Mouse (Mus musculus): ENCODE measurements around the gene Zswim3. TPM values are rescaled to one million over a fixed set of nuclear protein-coding genes. Genes with fewer than 3 reads are reported as not detected.
A peak's percentile ranks its signal among the peaks of the same experiment; 100 is the strongest.

Zswim3 gene
- polyA plus RNA-seq, 1 experiment from 2014 or later, result 5.3 TPM

DNA sequence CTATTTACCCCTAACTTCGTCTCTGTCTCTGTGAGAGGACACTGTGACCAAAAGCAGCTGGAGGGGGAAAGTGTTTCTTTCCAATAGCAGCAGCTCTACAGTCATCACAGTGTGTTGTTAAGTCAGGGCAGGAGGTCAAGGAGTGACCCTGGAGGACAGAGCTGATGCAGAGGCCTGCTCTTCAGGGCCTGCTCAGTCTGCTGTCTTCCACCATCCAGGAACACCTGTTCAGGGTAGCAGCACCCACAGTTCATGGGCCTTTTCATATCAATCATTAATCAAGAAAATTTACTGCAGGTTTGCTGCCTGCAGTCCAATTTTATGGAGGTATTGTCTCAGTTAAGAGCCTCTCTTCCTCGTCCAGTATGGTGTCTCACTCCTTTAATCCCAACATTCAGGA lies 8.7 kb downstream of the Zswim3 start:
- Histone ChIP-seq H3K9ac (replicated peaks; ENCODE audit: low read depth) (no peak overlapping the region), H3K27me3 (replicated peaks; ENCODE audit: insufficient read depth, low read length) (no peaks in the 10 kb centered on the region), H3K27ac (ENCODE audit: low read length) (no peak overlapping the region), H3K4me2 (replicated peaks; ENCODE audit: low read depth, low read length) (no peak overlapping the region), H3K9me3 (ENCODE audit: low read length) (no peaks in the 10 kb centered on the region), H3K4me3 (ENCODE audit: low read depth, low read length) (no peak overlapping the region), H3K4me1 (ENCODE audit: insufficient read depth, low read depth, low read length) (no peaks in the 10 kb centered on the region), H3K36me3 (ENCODE audit: insufficient read depth, low read length) (no peaks in the 10 kb centered on the region)
- DNase-seq (ENCODE audit: low spot score) (no peak), ATAC-seq (no peak)
- no peak for TF ChIP-seq CTCF (IDR thresholded peaks at IDR 0.05)
- TF ChIP-seq EP300 (IDR thresholded peaks at IDR 0.05), result no peak
- WGBS, result 48% methylated on average over 2 of the region's 2 CpGs

DNA sequence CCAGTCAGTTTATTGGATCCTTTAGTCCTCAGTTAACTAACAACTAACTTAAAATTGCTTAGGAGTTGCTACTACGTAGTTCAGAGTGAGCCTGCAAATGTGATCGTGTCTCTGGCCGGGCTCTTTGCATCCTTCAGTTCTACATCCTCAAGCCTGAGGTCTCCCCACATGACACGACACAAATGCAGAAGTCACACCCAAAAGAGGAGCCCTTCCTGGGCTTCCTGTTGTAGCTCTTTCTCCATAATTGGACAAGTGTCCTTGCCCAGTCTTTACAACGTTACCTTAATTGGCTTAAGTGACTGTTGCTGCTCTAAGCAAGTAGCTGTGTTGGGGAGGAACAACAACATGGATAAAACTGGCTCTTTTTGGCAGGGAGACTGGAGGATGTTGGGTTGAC lies 10.4 kb downstream of the Zswim3 start:
- H3K27me3 ChIP-seq (replicated peaks; ENCODE audit: insufficient read depth, low read length), result no peaks in the 10 kb centered on the region
- no peaks in the 10 kb centered on the region for H3K36me3 ChIP-seq (ENCODE audit: insufficient read depth, low read length)
- ATAC-seq (no peak), DNase-seq (ENCODE audit: low spot score) (no peak)
- TF ChIP-seq CTCF (IDR thresholded peaks at IDR 0.05) (no peak), EP300 (IDR thresholded peaks at IDR 0.05) (no peak)
- H3K9me3 ChIP-seq (ENCODE audit: low read length), result no peaks in the 10 kb centered on the region
- no peak overlapping the region for H3K4me3 ChIP-seq (ENCODE audit: low read depth, low read length)
- H3K27ac ChIP-seq (ENCODE audit: low read length), result no peak overlapping the region
- no peaks in the 10 kb centered on the region for H3K4me1 ChIP-seq (ENCODE audit: insufficient read depth, low read depth, low read length)
- H3K4me2 ChIP-seq (replicated peaks; ENCODE audit: low read depth, low read length), result no peak overlapping the region
- no peak overlapping the region for H3K9ac ChIP-seq (replicated peaks; ENCODE audit: low read depth)
- WGBS, result 83% methylated on average over 5 of the region's 5 CpGs

DNA sequence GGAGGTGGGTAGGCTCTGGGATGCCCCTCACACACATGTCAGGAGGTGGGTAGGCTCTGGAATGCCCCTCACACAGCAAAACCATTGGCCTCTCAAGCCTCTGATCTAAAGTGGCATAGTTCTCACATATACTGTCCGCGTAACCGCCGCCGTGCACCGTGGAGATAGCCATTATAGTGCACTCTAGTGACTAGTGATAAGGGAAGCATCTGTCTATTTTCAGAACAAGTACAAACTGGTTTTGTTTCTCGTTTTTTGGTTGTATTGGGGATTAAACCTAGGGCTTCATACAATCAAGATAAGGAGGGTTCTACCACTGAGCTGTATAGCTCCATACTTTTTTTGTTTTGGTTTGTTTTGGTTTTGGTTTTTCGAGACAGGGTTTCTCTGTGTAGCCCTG lies 10.9 kb downstream of the Zswim3 start:
- Histone ChIP-seq H3K9me3 (ENCODE audit: low read length) (no peaks in the 10 kb centered on the region), H3K4me2 (replicated peaks; ENCODE audit: low read depth, low read length) (no peak overlapping the region), H3K27ac (ENCODE audit: low read length) (no peak overlapping the region), H3K9ac (replicated peaks; ENCODE audit: low read depth) (no peak overlapping the region), H3K27me3 (replicated peaks; ENCODE audit: insufficient read depth, low read length) (no peaks in the 10 kb centered on the region), H3K4me1 (ENCODE audit: insufficient read depth, low read depth, low read length) (no peaks in the 10 kb centered on the region), H3K36me3 (ENCODE audit: insufficient read depth, low read length) (no peaks in the 10 kb centered on the region), H3K4me3 (ENCODE audit: low read depth, low read length) (no peak overlapping the region)
- TF ChIP-seq CTCF (IDR thresholded peaks at IDR 0.05) (no peak), EP300 (IDR thresholded peaks at IDR 0.05) (no peak)
- DNase-seq (ENCODE audit: low spot score), result no peak
- ATAC-seq, result no peak
- WGBS, result 90% methylated on average over 8 of the region's 8 CpGs

DNA sequence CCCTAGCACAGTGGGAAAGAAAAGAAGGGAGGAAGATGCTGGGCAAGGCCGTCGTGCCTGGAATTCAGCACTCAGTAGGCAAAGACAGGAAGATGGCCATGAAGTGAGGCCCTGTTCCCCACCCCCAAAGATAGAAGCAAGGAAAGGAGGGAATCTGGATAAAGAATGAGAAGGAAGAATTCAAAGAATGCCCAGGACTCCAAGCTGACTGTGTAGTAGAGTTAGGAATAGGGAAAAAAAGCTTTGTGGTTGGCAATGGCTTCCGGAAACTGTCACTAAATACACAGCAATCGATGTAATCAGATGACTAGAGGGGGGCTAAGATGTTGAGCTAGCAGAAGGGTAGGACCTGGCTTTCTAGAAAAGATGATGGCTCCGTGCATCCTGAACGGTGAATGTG lies 12.3 kb downstream of the Zswim3 start:
- no peak for DNase-seq (ENCODE audit: low spot score)
- Histone ChIP-seq H3K4me2 (replicated peaks; ENCODE audit: low read depth, low read length) (no peak overlapping the region), H3K9ac (replicated peaks; ENCODE audit: low read depth) (no peak overlapping the region), H3K36me3 (ENCODE audit: insufficient read depth, low read length) (no peaks in the 10 kb centered on the region), H3K4me3 (ENCODE audit: low read depth, low read length) (no peak overlapping the region), H3K9me3 (ENCODE audit: low read length) (no peaks in the 10 kb centered on the region), H3K27me3 (replicated peaks; ENCODE audit: insufficient read depth, low read length) (no peaks in the 10 kb centered on the region), H3K27ac (ENCODE audit: low read length) (no peak overlapping the region), H3K4me1 (ENCODE audit: insufficient read depth, low read depth, low read length) (no peaks in the 10 kb centered on the region)
- no peak for ATAC-seq
- TF ChIP-seq EP300 (IDR thresholded peaks at IDR 0.05), result no peak
- TF ChIP-seq CTCF (IDR thresholded peaks at IDR 0.05), result no peak
- WGBS, result 49% methylated on average over 6 of the region's 6 CpGs

DNA sequence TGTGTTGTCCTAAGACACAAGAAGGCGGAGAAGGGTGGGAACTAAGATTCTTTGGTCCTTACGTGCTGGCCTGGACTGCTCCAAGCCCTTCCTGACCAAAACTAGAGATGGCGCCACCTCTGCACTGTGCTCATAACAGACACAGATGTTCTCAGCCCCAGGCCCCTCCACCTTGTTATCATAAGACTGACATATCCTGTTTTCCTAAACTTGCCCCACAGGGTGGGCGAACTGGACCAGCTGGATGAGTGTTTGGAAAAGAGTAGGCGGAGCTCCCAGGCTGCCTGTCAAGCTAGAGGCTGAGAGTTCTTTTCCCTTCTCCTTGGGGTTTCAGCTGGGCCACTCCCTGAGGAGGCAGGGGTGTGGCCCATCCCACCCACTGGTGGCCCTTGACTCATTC lies 12.8 kb downstream of the Zswim3 start:
- no peaks in the 10 kb centered on the region for H3K36me3 ChIP-seq (ENCODE audit: insufficient read depth, low read length)
- TF ChIP-seq CTCF (IDR thresholded peaks at IDR 0.05) (no peak), EP300 (IDR thresholded peaks at IDR 0.05) (no peak)
- H3K9me3 ChIP-seq (ENCODE audit: low read length), result no peaks in the 10 kb centered on the region
- H3K4me2 ChIP-seq (replicated peaks; ENCODE audit: low read depth, low read length), result no peak overlapping the region
- 31% methylated on average over 5 of the region's 5 CpGs for WGBS
- no peak overlapping the region for H3K9ac ChIP-seq (replicated peaks; ENCODE audit: low read depth)
- H3K27me3 ChIP-seq (replicated peaks; ENCODE audit: insufficient read depth, low read length), result no peaks in the 10 kb centered on the region
- no peaks in the 10 kb centered on the region for H3K4me1 ChIP-seq (ENCODE audit: insufficient read depth, low read depth, low read length)
- ATAC-seq (peak; percentile 69), DNase-seq (ENCODE audit: low spot score) (peak; percentile 32)
- H3K4me3 ChIP-seq (ENCODE audit: low read depth, low read length), result no peak overlapping the region
- no peak overlapping the region for H3K27ac ChIP-seq (ENCODE audit: low read length)

DNA sequence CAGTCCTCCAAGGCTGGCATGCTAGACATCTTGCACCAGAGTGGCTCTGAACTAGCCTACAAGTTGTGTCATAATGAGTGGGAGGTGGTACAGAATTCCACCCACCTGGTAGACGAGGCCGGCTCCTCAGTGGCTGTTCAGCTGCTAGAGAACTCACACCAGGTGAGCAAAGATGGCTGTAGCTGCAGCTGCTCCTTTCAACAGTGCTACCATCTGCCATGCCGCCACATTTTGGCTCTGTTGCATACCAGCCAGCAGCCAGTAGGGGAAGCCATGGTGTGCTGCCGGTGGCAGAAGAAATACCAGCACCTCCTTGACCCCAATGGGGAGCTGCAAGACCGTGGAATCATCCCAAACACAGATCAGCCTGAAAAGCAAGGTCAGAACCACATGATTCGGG lies 16.2 kb downstream of the Zswim3 start:
- no peak for TF ChIP-seq CTCF (IDR thresholded peaks at IDR 0.05)
- no peak for TF ChIP-seq EP300 (IDR thresholded peaks at IDR 0.05)
- no peaks in the 10 kb centered on the region for H3K9me3 ChIP-seq (ENCODE audit: low read length)
- DNase-seq (ENCODE audit: low spot score) (no peak), ATAC-seq (no peak)
- H3K27ac ChIP-seq (ENCODE audit: low read length), result no peak overlapping the region
- H3K4me2 ChIP-seq (replicated peaks; ENCODE audit: low read depth, low read length), result no peak overlapping the region
- H3K4me3 ChIP-seq (ENCODE audit: low read depth, low read length), result no peak overlapping the region
- no peak overlapping the region for H3K9ac ChIP-seq (replicated peaks; ENCODE audit: low read depth)
- no peaks in the 10 kb centered on the region for H3K27me3 ChIP-seq (replicated peaks; ENCODE audit: insufficient read depth, low read length)
- H3K4me1 ChIP-seq (ENCODE audit: insufficient read depth, low read depth, low read length), result no peaks in the 10 kb centered on the region
- WGBS, result 85% methylated on average over 6 of the region's 6 CpGs
- peaks cover 9% of the 10 kb centered on the region for H3K36me3 ChIP-seq (ENCODE audit: insufficient read depth, low read length)

DNA sequence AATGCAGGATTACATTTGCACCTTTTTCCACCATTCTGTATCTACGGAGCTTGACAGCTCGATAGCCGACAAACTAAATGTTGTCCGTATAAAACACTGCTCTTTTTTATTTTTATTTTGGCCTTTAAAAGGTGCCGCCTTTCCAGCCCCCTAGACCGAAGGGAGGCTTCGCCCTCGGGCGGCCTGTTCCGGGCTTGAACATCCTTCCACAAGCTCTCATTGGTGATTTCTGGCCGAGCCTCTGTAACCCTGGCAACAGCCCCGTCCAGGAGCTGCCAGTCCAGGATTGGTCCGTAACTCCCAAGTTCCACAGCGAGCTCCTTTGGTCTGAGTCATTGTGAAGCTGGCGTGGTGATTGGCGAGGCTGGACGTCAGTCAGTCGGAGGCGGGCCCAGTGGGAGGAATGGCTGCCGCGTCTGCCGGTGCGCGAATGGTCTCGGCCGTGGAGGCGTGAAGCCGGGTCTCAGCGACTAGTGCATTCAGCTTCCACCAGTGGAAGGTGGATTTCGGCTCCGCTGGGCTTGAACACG lies 17.8 kb downstream of the Zswim3 start, which contains the start of gene Zswim1:
Gene Zswim1 (plus strand): TSS at position 51 of the 530 bp plus-strand sequence.
- no peaks in the 10 kb centered on the region for H3K4me1 ChIP-seq (ENCODE audit: insufficient read depth, low read depth, low read length)
- peaks cover 12% of the 10 kb centered on the region for H3K36me3 ChIP-seq (ENCODE audit: insufficient read depth, low read length)
- peak within 1 kb of the TSS; percentile 74 for H3K4me3 ChIP-seq (ENCODE audit: low read depth, low read length)
- peak within 1 kb of the TSS; percentile 84 for H3K4me2 ChIP-seq (replicated peaks; ENCODE audit: low read depth, low read length)
- peak within 1 kb of the TSS; percentile 78 for H3K27ac ChIP-seq (ENCODE audit: low read length)
- peak; percentile 100 for ATAC-seq
- DNase-seq (ENCODE audit: low spot score), result peak; percentile 99
- H3K9me3 ChIP-seq (ENCODE audit: low read length), result no peaks in the 10 kb centered on the region
- 2% methylated on average over 32 of the region's 32 CpGs for WGBS
- H3K27me3 ChIP-seq (replicated peaks; ENCODE audit: insufficient read depth, low read length), result no peaks in the 10 kb centered on the region
- peak within 1 kb of the TSS; percentile 64 for H3K9ac ChIP-seq (replicated peaks; ENCODE audit: low read depth)
- no peak for TF ChIP-seq EP300 (IDR thresholded peaks at IDR 0.05)
- no peak for TF ChIP-seq CTCF (IDR thresholded peaks at IDR 0.05)
